In the genomic region with DNA sequence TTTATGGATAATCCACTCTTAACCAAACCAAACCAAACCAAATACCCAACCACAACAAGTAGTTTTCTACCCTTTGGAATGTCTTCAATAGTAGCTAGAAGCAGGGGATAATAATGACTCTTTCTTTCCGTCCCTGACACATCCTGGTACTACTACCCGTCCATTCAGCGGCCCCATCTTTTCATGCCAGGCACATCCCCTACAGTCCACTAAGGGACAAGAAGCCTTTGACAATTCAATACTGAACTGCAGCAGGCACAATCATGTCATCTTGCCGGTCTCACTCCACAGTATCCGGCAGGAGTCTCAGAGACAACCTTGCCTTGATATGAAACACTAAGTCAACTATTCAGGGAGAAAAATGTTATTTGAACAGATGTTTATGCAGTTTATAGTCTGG, we compare ENCODE assay signal across 24 mouse cellular contexts. TPM values are rescaled to one million over a fixed set of nuclear protein-coding genes. Genes with fewer than 3 reads are reported as not detected.
A peak's percentile ranks its signal among the peaks of the same experiment; 100 is the strongest.
DNase-seq lines count a peak whose midpoint lies in the region; ATAC-seq and TF ChIP-seq lines count a peak whose summit lies in the region.
"Had no signal": no experiment of that assay in that cellular context is flagged by ENCODE, and none has a peak within 500 bp of the region (broad histone marks: within the 10 kb centered on the region; RNA-seq: fewer than 3 reads in every experiment).

No protein-coding gene starts in this region.

- H3K4me1 ChIP-seq in hindbrain, postnatal 0 days (ENCODE audit: insufficient read depth, low read length) = no peaks in the 10 kb centered on the region
- peaks cover 3% of the 10 kb centered on the region; the same call in 1 of the 2 replicates for H3K4me1 ChIP-seq in hindbrain, embryonic 12.5 days
- H3K4me1 ChIP-seq in midbrain, embryonic 14.5 days (ENCODE audit: control insufficient read depth, insufficient read depth, low read length) = no peaks in the 10 kb centered on the region
- H3K4me1 ChIP-seq in midbrain, embryonic 11.5 days (ENCODE audit: control insufficient read depth, insufficient read depth, low read length) = no peaks in the 10 kb centered on the region
- H3K4me1 ChIP-seq: midbrain, embryonic 13.5 days had no signal

- H3K27me3 ChIP-seq in hindbrain, postnatal 0 days (ENCODE audit: insufficient read depth, low read length) = no peaks in the 10 kb centered on the region
- peaks cover 3% of the 10 kb centered on the region; the same call in 1 of the 2 replicates for H3K27me3 ChIP-seq in hindbrain, embryonic 12.5 days
- H3K27me3 ChIP-seq in midbrain, embryonic 14.5 days (ENCODE audit: control insufficient read depth, insufficient read depth, low read length) = no peaks in the 10 kb centered on the region
- no peaks in the 10 kb centered on the region; the same call in 1 of the 2 replicates for H3K27me3 ChIP-seq in midbrain, embryonic 11.5 days (ENCODE audit: control insufficient read depth, insufficient read depth, low read length)
- H3K27me3 ChIP-seq: forebrain, embryonic 15.5 days; midbrain, embryonic 13.5 days had no signal

- peak; percentile 79 for ATAC-seq in hindbrain, postnatal 0 days
- ATAC-seq in hindbrain, embryonic 12.5 days (ENCODE audit: low FRiP score) = no peak
- ATAC-seq in midbrain, embryonic 14.5 days (ENCODE audit: low FRiP score, low TSS enrichment) = no peak
- ATAC-seq in midbrain, embryonic 11.5 days (ENCODE audit: low FRiP score) = no peak
- ATAC-seq: CD4-positive, CD25-positive, alpha-beta regulatory T cell, adult 4 months; forebrain, embryonic 15.5 days; liver, embryonic 12.5 days; midbrain, embryonic 13.5 days had no signal

- no peak overlapping the region for H3K9ac ChIP-seq in hindbrain, postnatal 0 days (replicated peaks; ENCODE audit: low read length)
- H3K9ac ChIP-seq in hindbrain, embryonic 12.5 days = no peak overlapping the region
- no peak overlapping the region for H3K9ac ChIP-seq in midbrain, embryonic 14.5 days (replicated peaks; ENCODE audit: low read length)
- no peak overlapping the region for H3K9ac ChIP-seq in midbrain, embryonic 11.5 days (ENCODE audit: low read length)
- H3K9ac ChIP-seq: forebrain, embryonic 15.5 days; liver, embryonic 12.5 days; lung, embryonic 14.5 days; midbrain, embryonic 13.5 days had no signal

- 0 out of 2 replicates have a peak overlapping the region, but pooled peaks have one; percentile 5 for H3K4me2 ChIP-seq in hindbrain, postnatal 0 days (ENCODE audit: low read depth, low read length)
- no peak overlapping the region for H3K4me2 ChIP-seq in hindbrain, embryonic 12.5 days (replicated peaks)
- H3K4me2 ChIP-seq in midbrain, embryonic 14.5 days (ENCODE audit: low read length) = no peak overlapping the region
- no peak overlapping the region for H3K4me2 ChIP-seq in midbrain, embryonic 11.5 days
- H3K4me2 ChIP-seq: forebrain, embryonic 15.5 days; liver, embryonic 12.5 days; lung, embryonic 14.5 days; midbrain, embryonic 13.5 days had no signal

- no peak overlapping the region for H3K4me3 ChIP-seq in hindbrain, postnatal 0 days (ENCODE audit: low read length)
- no peak overlapping the region for H3K4me3 ChIP-seq in hindbrain, embryonic 12.5 days
- no peak overlapping the region for H3K4me3 ChIP-seq in midbrain, embryonic 14.5 days (replicated peaks; ENCODE audit: low read depth, low read length)
- no peak overlapping the region for H3K4me3 ChIP-seq in midbrain, embryonic 11.5 days (ENCODE audit: low read depth, low read length)
- H3K4me3 ChIP-seq: embryonic facial prominence, embryonic 10.5 days; forebrain, embryonic 15.5 days; liver, embryonic 12.5 days; midbrain, embryonic 13.5 days had no signal

- peaks cover 4% of the 10 kb centered on the region; the same call in 1 of the 2 replicates for H3K36me3 ChIP-seq in hindbrain, postnatal 0 days (ENCODE audit: insufficient read depth, low read length)
- no peaks in the 10 kb centered on the region for H3K36me3 ChIP-seq in hindbrain, embryonic 12.5 days
- no peaks in the 10 kb centered on the region for H3K36me3 ChIP-seq in midbrain, embryonic 14.5 days (ENCODE audit: control insufficient read depth, insufficient read depth, low read length)
- no peaks in the 10 kb centered on the region for H3K36me3 ChIP-seq in midbrain, embryonic 11.5 days (ENCODE audit: control insufficient read depth, insufficient read depth, low read length)
- H3K36me3 ChIP-seq: embryonic facial prominence, embryonic 10.5 days; forebrain, embryonic 15.5 days; G1E; liver, embryonic 12.5 days; midbrain, embryonic 13.5 days had no signal

- WGBS in hindbrain, postnatal 0 days = 53% methylated on average over 5 of the region's 5 CpGs
- WGBS in hindbrain, embryonic 12.5 days = 78% methylated on average over 5 of the region's 5 CpGs
- WGBS in midbrain, embryonic 14.5 days = 74% methylated on average over 5 of the region's 5 CpGs
- WGBS in midbrain, embryonic 11.5 days = 80% methylated on average over 5 of the region's 5 CpGs

- H3K9me3 ChIP-seq in hindbrain, postnatal 0 days (ENCODE audit: low read length) = no peaks in the 10 kb centered on the region
- no peaks in the 10 kb centered on the region for H3K9me3 ChIP-seq in hindbrain, embryonic 12.5 days (replicated peaks)
- H3K9me3 ChIP-seq in midbrain, embryonic 14.5 days (ENCODE audit: control insufficient read depth, low read length) = no peaks in the 10 kb centered on the region
- no peaks in the 10 kb centered on the region for H3K9me3 ChIP-seq in midbrain, embryonic 11.5 days (ENCODE audit: control insufficient read depth, low read length)
- H3K9me3 ChIP-seq: embryonic facial prominence, embryonic 10.5 days; forebrain, embryonic 15.5 days; G1E; liver, embryonic 12.5 days; midbrain, embryonic 13.5 days had no signal

- peak overlapping the region; percentile 71 for H3K27ac ChIP-seq in hindbrain, postnatal 0 days
- H3K27ac ChIP-seq in hindbrain, embryonic 12.5 days = no peak overlapping the region
- H3K27ac ChIP-seq in midbrain, embryonic 14.5 days (replicated peaks; ENCODE audit: low read depth, low read length) = no peak overlapping the region
- no peak overlapping the region for H3K27ac ChIP-seq in midbrain, embryonic 11.5 days (ENCODE audit: low read depth, low read length)
- H3K27ac ChIP-seq: embryonic facial prominence, embryonic 10.5 days; forebrain, embryonic 15.5 days; liver, embryonic 12.5 days; macrophage; midbrain, embryonic 13.5 days had no signal

- no peak for TF ChIP-seq CTCF in hindbrain, postnatal 0 days (IDR thresholded peaks at IDR 0.05; ENCODE audit: low read depth)

- DNase-seq in cerebellum, adult 9-10 months = peak; percentile 33
- DNase-seq in cerebellum, adult 8-10 months = no peak
- peak; percentile 57 for DNase-seq in hindbrain, postnatal 0 days (ENCODE audit: low spot score)
- peak; percentile 8 for DNase-seq in midbrain, embryonic 14.5 days
- no peak for DNase-seq in midbrain, embryonic 11.5 days (ENCODE audit: low spot score, missing footprints)
- peak; percentile 79 for DNase-seq in layer of hippocampus, adult 9-11 months
- DNase-seq in natural killer cell, adult 2 months (ENCODE audit: low spot score in 2 of 2) = no peak
- DNase-seq: adrenal gland, postnatal 36 days; cerebellum, postnatal 36 days; heart, adult 18-20 months; kidney, postnatal 4 days; lung, embryonic 14.5 days; right cerebral cortex, postnatal 25 days; thymus, postnatal 14 days had no signal

RNA-seq across cellular contexts. Expression of a gene that starts 5.3 kb away (rescaled TPM):
- total RNA-seq in hindbrain, postnatal 0 days (2014; rRNA removed) = 42.7 and 44.0 TPM in 2 replicates
- 72.9 and 78.1 TPM in 2 replicates for polyA plus RNA-seq in hindbrain, postnatal 0 days (2015; fragmentation: Nextera tagmentation; extraction: Ambion mirVana)
- 18.1 and 21.4 TPM in 2 replicates for polyA plus RNA-seq in hindbrain, embryonic 12.5 days (2016; fragmentation: Nextera tagmentation; extraction: Ambion mirVana)
- 27.8 and 39.6 TPM in 2 replicates for polyA plus RNA-seq in midbrain, embryonic 14.5 days (2014; fragmentation: Nextera tagmentation; extraction: Ambion mirVana)
- polyA plus RNA-seq in midbrain, embryonic 11.5 days (2014; fragmentation: Nextera tagmentation; extraction: Ambion mirVana) = 25.4 and 28.3 TPM in 2 replicates
- total RNA-seq: G1E had no signal
- polyA plus RNA-seq: G1E had no signal

RNA-seq across cellular contexts. Expression of a gene that starts 31.0 kb away (rescaled TPM):
- total RNA-seq in hindbrain, postnatal 0 days (2014; rRNA removed) = not detected in 2 replicates
- polyA plus RNA-seq in hindbrain, postnatal 0 days (2015; fragmentation: Nextera tagmentation; extraction: Ambion mirVana) = 0.66 and 1.3 TPM in 2 replicates
- polyA plus RNA-seq in hindbrain, embryonic 12.5 days (2016; fragmentation: Nextera tagmentation; extraction: Ambion mirVana) = 0.34 and 0.84 TPM in 2 replicates
- polyA plus RNA-seq in midbrain, embryonic 14.5 days (2014; fragmentation: Nextera tagmentation; extraction: Ambion mirVana) = 0.32 and 0.76 TPM in 2 replicates
- polyA plus RNA-seq in midbrain, embryonic 11.5 days (2014; fragmentation: Nextera tagmentation; extraction: Ambion mirVana) = 0.25 and 0.44 TPM in 2 replicates
- total RNA-seq: G1E had no signal
- polyA plus RNA-seq: CD4-positive, CD25-positive, alpha-beta regulatory T cell, adult 4 months; forebrain, embryonic 15.5 days; G1E; heart, embryonic 14.5 days; kidney, embryonic 14.5 days; lung, embryonic 14.5 days; midbrain, embryonic 13.5 days had no signal

Comparison
In these comparisons a context has a peak if more than half of its experiments do, and no peak if none do; other contexts are left out.
1. DNase-seq: peak in cerebellum, adult 9-10 months (single experiment), hindbrain, postnatal 0 days (single experiment), midbrain, embryonic 14.5 days (single experiment) and layer of hippocampus, adult 9-11 months (single experiment); none in cerebellum, adult 8-10 months (single experiment), midbrain, embryonic 11.5 days (single experiment) and natural killer cell, adult 2 months (0 of 2).